8 mouse cellular contexts compared by ENCODE assay signal in the genomic region with DNA sequence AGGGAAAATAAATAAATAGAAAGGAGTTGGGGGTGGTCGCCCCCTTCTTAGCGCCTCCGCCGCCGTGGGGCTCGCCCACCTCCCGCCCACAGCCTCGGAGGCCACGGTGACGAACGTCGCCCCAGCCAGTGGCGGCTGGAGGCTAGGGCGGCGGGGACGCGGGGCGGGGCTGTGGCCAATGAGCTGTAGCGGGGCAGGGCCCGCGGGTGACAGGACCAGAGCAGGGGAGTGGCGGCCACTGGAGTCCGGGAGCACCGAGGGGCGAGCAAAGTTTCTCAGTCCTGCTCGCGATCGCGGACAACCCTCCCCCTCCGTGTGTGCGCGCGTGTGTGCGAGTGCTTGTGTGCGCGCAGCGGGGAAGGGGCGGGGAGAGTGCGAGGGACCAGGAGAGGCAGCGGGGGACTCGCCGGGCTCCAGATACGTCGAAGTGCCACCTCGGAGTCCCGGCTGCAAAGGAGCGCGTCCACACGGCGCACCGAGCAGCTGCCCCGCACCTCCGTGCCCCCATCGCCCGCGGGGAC. TPM values are rescaled to one million over a fixed set of nuclear protein-coding genes. Genes with fewer than 3 reads are reported as not detected.
DNase-seq lines count a peak whose midpoint lies in the region; ATAC-seq and TF ChIP-seq lines count a peak whose summit lies in the region.

No protein-coding gene starts in this region.

- WGBS in hindbrain, embryonic 15.5 days, result under 1% methylated on average over 49 of the region's 56 CpGs

- H3K27me3 ChIP-seq in hindbrain, embryonic 15.5 days, result no peaks in the 10 kb centered on the region
- peaks cover 59% of the 10 kb centered on the region for H3K27me3 ChIP-seq in megakaryocyte, embryonic 14.5 days (replicated peaks)

- H3K27ac ChIP-seq in gastrocnemius, adult 2 months, result peak overlapping the region; percentile 84
- peak overlapping the region; percentile 94 for H3K27ac ChIP-seq in hindbrain, embryonic 15.5 days (replicated peaks)

- H3K9me3 ChIP-seq in hindbrain, embryonic 15.5 days, result no peaks in the 10 kb centered on the region
- H3K9me3 ChIP-seq in megakaryocyte, embryonic 14.5 days, result peaks cover 27% of the 10 kb centered on the region

- H3K36me3 ChIP-seq in hindbrain, embryonic 15.5 days, result peaks cover 9% of the 10 kb centered on the region
- no peaks in the 10 kb centered on the region for H3K36me3 ChIP-seq in megakaryocyte, embryonic 14.5 days (replicated peaks; ENCODE audit: low read length)

- H3K4me2 ChIP-seq in hindbrain, embryonic 15.5 days, result peak overlapping the region; percentile 88

- peak overlapping the region; percentile 96 for H3K4me3 ChIP-seq in gastrocnemius, adult 2 months
- peak overlapping the region; percentile 61 for H3K4me3 ChIP-seq in hindbrain, embryonic 15.5 days
- H3K4me3 ChIP-seq in megakaryocyte, embryonic 14.5 days (replicated peaks), result peak overlapping the region; percentile 93

- peak; percentile 87 for ATAC-seq in hindbrain, embryonic 15.5 days (ENCODE audit: low FRiP score, low read depth)

- intact Hi-C loops in gastrocnemius, adult 2 months (cut with DNase I), result loop anchor here (2.0 to 10.0 kb wide), 4 partner anchors 72 to 1113 kb away; no protein-coding TSS in a partner anchor
- intact Hi-C loops in left cerebral cortex, postnatal 14 days (cut with DNase I), result loop anchor here (2.0 to 10.0 kb wide), 7 partner anchors 102 to 1859 kb away; a partner anchor contains a TSS

- DNase-seq in NIH3T3 (ENCODE audit: low read depth), result peak; percentile 83
- peak; percentile 49 to 63 for DNase-seq in cerebellum, postnatal 36 days
- peak; percentile 94 for DNase-seq in gastrocnemius, adult 2 months
- DNase-seq in left cerebral cortex, postnatal 14 days (ENCODE audit: low spot score in 2 of 2), result peak; percentile 65 to 72
- peak; percentile 80 for DNase-seq in right cerebral cortex, postnatal 25 days
- peak; percentile 79 for DNase-seq in yolk sac, embryonic 10.5 days (ENCODE audit: low spot score)

- TF ChIP-seq CTCF in gastrocnemius, adult 2 months (IDR thresholded peaks at IDR 0.05), result no peak

- H3K4me1 ChIP-seq in hindbrain, embryonic 15.5 days (replicated peaks), result peaks cover 35% of the 10 kb centered on the region
- H3K4me1 ChIP-seq in megakaryocyte, embryonic 14.5 days, result peaks cover 37% of the 10 kb centered on the region

- H3K9ac ChIP-seq in hindbrain, embryonic 15.5 days, result peak overlapping the region; percentile 86

RNA-seq across cellular contexts. Expression of a gene that starts 1.2 kb away (rescaled TPM):
- 1 to 10 TPM; 2.0 to 3.6 TPM for total RNA-seq in gastrocnemius, adult 2 months (2021)
- 9.0 and 9.2 TPM in 2 replicates for polyA plus RNA-seq in hindbrain, embryonic 15.5 days (2015; fragmentation: Nextera tagmentation; extraction: Ambion mirVana)
- 10 to 100 TPM; 18.8 to 20.7 TPM for total RNA-seq in left cerebral cortex, postnatal 14 days (2021)
- 0.26 TPM in 1 of 2 replicates, not detected in the other for polyA plus RNA-seq in megakaryocyte, embryonic 14.5 days (2012; ENCODE audit: insufficient read depth, low replicate concordance)

Comparison
In these comparisons a context has a peak if more than half of its experiments do, and no peak if none do; other contexts are left out.
1. Peak in every context shown above with its lines: DNase-seq, ATAC-seq, H3K4me3 ChIP-seq and H3K27ac ChIP-seq.
2. RNA of a gene that starts 1.2 kb away (total RNA-seq): 18.8 to 20.7 TPM in left cerebral cortex, postnatal 14 days; 2.0 to 3.6 TPM in gastrocnemius, adult 2 months; every median in the first group is over 4 times any median in the second.